Mouse (Mus musculus) lung, embryonic 16.5 days (tissue): Measurements from ENCODE around the gene Rps18. TPM values are rescaled to one million over a fixed set of nuclear protein-coding genes. Genes with fewer than 3 reads are reported as not detected.

Source experiments
- ATAC-seq: fragments of 200-750 bp; cut with Nextera tagmentation; 2 replicates; pipeline ENCODE4 v1.8.0; 2017; ENCODE audit warnings: low read depth, mild to moderate bottlenecking, moderate library complexity
- H3K27ac ChIP-seq: fragments of 300-500 bp; sonication (generic); 2 replicates; pipeline ENCODE4 v1.5.1; 2014; ENCODE audit warnings: mild to moderate bottlenecking, control low read depth, low read length
- H3K27me3 ChIP-seq: fragments of 300-500 bp; sonication (generic); 2 replicates; pipeline ENCODE4 v1.6.1; 2014; ENCODE audit warnings: low read depth, low read length, mixed read lengths; ENCODE audit not compliant: control insufficient read depth, insufficient read depth
- H3K36me3 ChIP-seq: fragments of 300-500 bp; sonication (generic); 2 replicates; pipeline ENCODE4 v1.6.1; 2014; ENCODE audit warnings: low read length; ENCODE audit not compliant: control insufficient read depth, insufficient read depth
- H3K4me1 ChIP-seq: fragments of 300-500 bp; sonication (generic); replicated peaks from 2 replicates; pipeline ENCODE4 v1.6.1; 2014; ENCODE audit warnings: low read length, mixed read lengths; ENCODE audit not compliant: control insufficient read depth, insufficient read depth
- H3K4me2 ChIP-seq: fragments of 300-500 bp; sonication (generic); 2 replicates; pipeline ENCODE4 v1.6.1; 2014; ENCODE audit warnings: low read depth, low read length, control low read depth
- H3K4me3 ChIP-seq: fragments of 300-500 bp; sonication (generic); 2 replicates; pipeline ENCODE4 v1.5.1; 2014; ENCODE audit warnings: mild to moderate bottlenecking, low read length, control low read depth
- H3K9ac ChIP-seq: fragments of 300-500 bp; sonication (generic); 2 replicates; pipeline ENCODE4 v1.6.1; 2014; ENCODE audit warnings: low read length, control low read depth
- H3K9me3 ChIP-seq: fragments of 300-500 bp; sonication (generic); 2 replicates; pipeline ENCODE4 v1.6.1; 2016; ENCODE audit warnings: low read length; ENCODE audit not compliant: control insufficient read depth
- WGBS: fragments of 180-500 bp; shearing (Covaris S2); extraction: QIAGEN DNeasy Blood & Tissue Kit; methylation state at CpG from one replicate; pipeline ENCODE4 v1.1.7; 2014; 5-methylcytosine and 5-hydroxymethylcytosine counted together
- polyA plus RNA-seq: library from polyadenylated mRNA; unstranded; fragments of >200 nt; fragmentation: Nextera tagmentation; extraction: Ambion mirVana; gene quantifications from 2 replicates; pipeline ENCODE4 v1.2.1, GENCODE M21; 2015

Rps18 gene
- polyA plus RNA-seq, 1 experiment from 2014 or later: 1,739 TPM

DNA sequence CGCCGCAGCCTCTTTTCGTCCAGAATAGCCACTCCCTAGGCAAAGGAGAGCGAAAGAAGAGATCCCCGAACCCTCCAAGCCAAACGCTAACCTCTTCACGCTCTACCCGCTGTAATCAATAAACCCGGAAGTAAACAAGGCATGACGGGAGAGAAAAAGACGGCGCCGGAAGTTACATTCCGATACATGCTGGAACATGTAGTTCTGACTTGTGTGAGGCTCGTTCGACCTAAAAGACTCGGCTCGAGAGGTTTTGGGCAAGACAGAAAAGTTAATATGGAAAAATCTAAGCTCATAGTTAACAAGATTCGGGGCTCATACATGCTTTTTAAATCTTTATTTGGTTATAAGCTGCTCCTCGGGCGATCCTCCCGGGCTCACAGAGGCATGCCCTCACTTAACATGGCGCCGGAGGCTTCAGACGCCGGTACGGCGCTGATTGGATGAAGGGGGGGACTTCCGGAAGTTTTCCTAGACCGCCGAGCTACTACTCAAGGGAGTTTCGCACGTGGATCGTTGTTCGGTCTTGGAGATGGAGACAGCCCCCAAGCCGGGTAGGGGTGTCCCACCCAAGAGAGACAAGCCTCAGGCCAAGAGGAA lies 15.5 kb downstream of the Rps18 start, which contains the start of the genes Pfdn6 and Wdr46:
TSS of gene Pfdn6 (minus strand) at position 138 of the 600 bp plus-strand sequence.
TSS of gene Wdr46 (plus strand) at position 455 of the 600 bp plus-strand sequence.
- H3K4me1 ChIP-seq: peaks cover 17% of the 10 kb centered on the region
- peak within 1 kb of the TSS; percentile 89 for H3K4me3 ChIP-seq
- peak within 1 kb of the TSS; percentile 76 for H3K4me2 ChIP-seq
- ATAC-seq: peak; percentile 91
- no peak within 1 kb of the TSS for H3K27ac ChIP-seq
- peaks cover 29% of the 10 kb centered on the region for H3K36me3 ChIP-seq
- no peaks in the 10 kb centered on the region for H3K27me3 ChIP-seq
- H3K9me3 ChIP-seq: no peaks in the 10 kb centered on the region
- peak within 1 kb of the TSS; percentile 85 for H3K9ac ChIP-seq
- under 1% methylated on average over 36 of the region's 36 CpGs for WGBS

DNA sequence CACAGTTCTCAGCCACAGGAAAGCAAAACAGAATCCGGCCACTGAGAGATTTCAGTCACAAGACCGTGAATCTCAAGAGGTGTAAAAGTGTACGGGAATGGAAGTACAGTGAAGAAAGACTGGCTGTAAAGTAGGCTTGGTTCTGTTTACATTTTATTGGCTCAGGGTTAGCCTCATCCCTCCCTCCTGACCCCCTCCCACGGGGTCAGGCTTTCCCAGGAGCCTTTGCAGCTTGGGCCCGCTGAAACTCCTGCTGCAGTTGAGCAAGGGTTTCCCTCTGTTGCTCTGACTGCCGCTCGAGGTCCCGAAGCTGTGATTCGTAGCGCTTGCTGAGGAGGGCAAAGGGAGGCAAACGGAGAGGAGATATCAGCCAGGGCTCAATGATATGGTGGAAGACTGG lies 17.0 kb downstream of the Rps18 start:
- Histone ChIP-seq H3K27me3 (no peaks in the 10 kb centered on the region), H3K4me3 (no peak overlapping the region), H3K4me2 (no peak overlapping the region), H3K27ac (no peak overlapping the region), H3K9me3 (no peaks in the 10 kb centered on the region), H3K4me1 (peaks cover 17% of the 10 kb centered on the region), H3K9ac (no peak overlapping the region), H3K36me3 (peaks cover 26% of the 10 kb centered on the region; the same call in 1 of the 2 replicates)
- 69% methylated on average over 11 of the region's 11 CpGs for WGBS
- no peak for ATAC-seq

DNA sequence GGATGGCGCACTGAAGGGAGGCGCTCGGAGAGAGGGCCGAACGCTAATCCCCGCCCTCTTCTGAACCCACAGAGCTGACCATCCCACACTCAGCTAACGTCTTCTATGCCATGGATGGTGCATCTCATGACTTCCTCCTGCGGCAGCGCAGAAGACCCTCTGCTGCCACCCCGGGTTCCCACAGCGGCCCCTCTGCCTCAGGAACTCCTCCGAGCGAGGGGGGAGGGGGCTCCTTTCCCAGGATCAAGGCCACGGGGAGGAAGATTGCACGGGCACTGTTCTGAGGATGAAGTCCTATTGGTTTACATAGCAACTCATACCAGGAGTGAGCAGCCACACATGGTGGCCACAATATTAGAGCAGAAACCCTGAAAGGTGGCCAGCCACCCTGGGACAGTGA lies 18.8 kb downstream of the Rps18 start:
- no peaks in the 10 kb centered on the region for H3K27me3 ChIP-seq
- H3K36me3 ChIP-seq: peaks cover 21% of the 10 kb centered on the region; the same call in 1 of the 2 replicates
- no peak for ATAC-seq
- peaks cover 17% of the 10 kb centered on the region for H3K4me1 ChIP-seq
- H3K9me3 ChIP-seq: no peaks in the 10 kb centered on the region
- no peak overlapping the region for H3K4me3 ChIP-seq
- 75% methylated on average over 15 of the region's 15 CpGs for WGBS
- no peak overlapping the region for H3K9ac ChIP-seq
- no peak overlapping the region for H3K27ac ChIP-seq
- H3K4me2 ChIP-seq: no peak overlapping the region

DNA sequence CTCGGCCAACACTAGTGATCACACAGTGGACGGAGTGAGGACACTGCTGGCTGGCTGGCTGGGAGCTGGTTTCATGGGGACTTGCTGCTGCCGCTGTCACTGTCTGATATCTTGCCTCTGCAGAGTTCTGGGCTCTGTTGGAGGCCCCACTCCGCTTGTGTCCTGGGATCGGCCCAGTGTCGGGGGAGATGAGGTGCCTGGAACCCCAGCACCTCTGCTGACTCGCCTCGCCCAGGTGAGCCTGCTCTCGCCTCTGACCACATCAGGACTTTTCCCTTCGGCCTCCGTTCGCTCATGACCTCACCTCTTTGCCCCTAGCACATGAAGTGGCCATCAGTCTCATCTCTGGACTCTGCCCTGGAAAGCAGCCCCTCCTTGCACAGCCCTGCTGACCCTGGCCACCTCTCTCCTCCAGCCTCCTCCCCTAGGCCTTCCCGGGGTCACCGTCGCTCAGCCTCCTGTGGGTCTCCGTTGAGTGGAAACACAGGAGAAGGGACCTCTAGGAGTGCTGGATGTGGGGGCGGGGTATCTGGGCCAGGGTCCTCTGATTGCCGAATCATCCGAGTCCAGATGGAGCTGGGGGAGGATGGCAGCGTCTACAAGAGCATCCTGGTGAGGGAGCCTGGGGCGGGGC lies 20.3 kb downstream of the Rps18 start:
- Histone ChIP-seq H3K4me1 (peaks cover 20% of the 10 kb centered on the region), H3K27me3 (no peaks in the 10 kb centered on the region), H3K27ac (no peak overlapping the region), H3K4me3 (no peak overlapping the region), H3K4me2 (no peak overlapping the region), H3K9ac (no peak overlapping the region), H3K36me3 (peaks cover 21% of the 10 kb centered on the region; the same call in 1 of the 2 replicates), H3K9me3 (no peaks in the 10 kb centered on the region)
- ATAC-seq: no peak
- 84% methylated on average over 21 of the region's 21 CpGs for WGBS

DNA sequence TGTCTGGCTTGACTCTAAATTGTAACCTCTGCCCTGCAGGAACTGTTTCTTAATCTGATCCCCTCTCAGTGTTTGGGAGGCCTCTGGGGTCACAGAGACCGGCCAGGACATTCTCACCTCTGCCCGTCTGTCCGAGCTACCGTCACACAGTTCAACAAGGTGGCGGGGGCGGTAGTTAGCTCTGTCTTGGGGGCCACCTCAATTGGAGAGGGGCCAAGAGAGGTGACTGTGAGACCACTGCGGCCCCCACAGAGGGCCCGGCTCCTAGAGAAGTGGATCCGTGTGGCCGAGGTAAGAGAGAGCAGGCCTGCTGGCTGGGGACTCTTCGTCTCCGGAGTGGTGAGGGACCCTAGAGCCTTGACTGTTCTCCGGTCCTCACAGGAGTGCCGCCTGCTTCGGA lies 22.8 kb downstream of the Rps18 start:
- Histone ChIP-seq H3K9ac (no peak overlapping the region), H3K27me3 (no peaks in the 10 kb centered on the region), H3K36me3 (peaks cover 18% of the 10 kb centered on the region; the same call in 1 of the 2 replicates), H3K4me2 (no peak overlapping the region), H3K9me3 (no peaks in the 10 kb centered on the region), H3K4me3 (no peak overlapping the region), H3K27ac (no peak overlapping the region), H3K4me1 (peaks cover 20% of the 10 kb centered on the region)
- 90% methylated on average over 15 of the region's 15 CpGs for WGBS
- ATAC-seq: no peak

DNA sequence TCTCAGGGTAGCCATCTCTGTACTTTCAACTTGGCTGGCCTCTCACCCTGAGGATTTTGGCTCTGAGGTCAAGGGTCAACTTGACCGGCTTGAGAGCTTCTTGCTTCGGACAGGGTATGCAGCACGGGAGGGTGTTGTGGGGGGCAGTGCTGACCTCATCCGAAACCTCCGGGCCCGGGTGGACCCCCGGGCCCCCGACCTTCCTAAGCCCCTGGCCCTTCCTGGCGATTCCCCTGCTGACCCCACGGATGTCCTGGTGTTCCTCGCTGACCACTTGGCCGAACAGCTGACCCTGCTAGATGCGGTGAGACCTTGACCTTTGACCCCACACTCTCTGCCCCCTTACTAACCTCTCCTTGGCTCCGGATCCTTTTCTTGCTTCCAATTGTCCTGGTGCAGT lies 23.4 kb downstream of the Rps18 start:
- H3K4me2 ChIP-seq: no peak overlapping the region
- no peak overlapping the region for H3K4me3 ChIP-seq
- peaks cover 22% of the 10 kb centered on the region for H3K4me1 ChIP-seq
- ATAC-seq: no peak
- no peaks in the 10 kb centered on the region for H3K27me3 ChIP-seq
- H3K27ac ChIP-seq: no peak overlapping the region
- WGBS: 81% methylated on average over 14 of the region's 14 CpGs
- no peaks in the 10 kb centered on the region for H3K9me3 ChIP-seq
- H3K36me3 ChIP-seq: peaks cover 16% of the 10 kb centered on the region
- H3K9ac ChIP-seq: no peak overlapping the region

DNA sequence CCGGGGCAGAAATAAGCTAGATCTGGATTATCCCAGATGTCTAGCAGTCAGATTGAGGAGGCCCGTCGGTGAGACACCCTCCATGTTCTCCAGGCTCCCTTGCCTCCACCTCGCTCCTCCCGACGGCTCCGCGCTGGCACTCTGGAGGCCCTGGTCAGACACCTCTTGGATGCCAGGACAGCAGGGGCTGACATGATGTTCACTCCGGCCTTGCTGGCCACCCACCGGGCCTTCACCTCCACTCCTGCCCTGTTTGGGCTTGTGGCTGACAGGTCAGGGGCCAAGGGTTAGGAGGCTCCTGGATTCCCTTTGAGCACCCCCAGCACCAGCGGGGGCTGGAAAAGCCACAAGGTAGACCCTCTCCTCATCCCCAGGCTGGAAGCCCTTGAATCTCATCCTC lies 23.9 kb downstream of the Rps18 start:
- no peak for ATAC-seq
- H3K4me3 ChIP-seq: no peak overlapping the region
- H3K9me3 ChIP-seq: no peaks in the 10 kb centered on the region
- peaks cover 22% of the 10 kb centered on the region for H3K4me1 ChIP-seq
- no peak overlapping the region for H3K27ac ChIP-seq
- WGBS: 90% methylated on average over 11 of the region's 11 CpGs
- no peaks in the 10 kb centered on the region for H3K27me3 ChIP-seq
- no peak overlapping the region for H3K9ac ChIP-seq
- H3K36me3 ChIP-seq: peaks cover 12% of the 10 kb centered on the region
- no peak overlapping the region for H3K4me2 ChIP-seq

DNA sequence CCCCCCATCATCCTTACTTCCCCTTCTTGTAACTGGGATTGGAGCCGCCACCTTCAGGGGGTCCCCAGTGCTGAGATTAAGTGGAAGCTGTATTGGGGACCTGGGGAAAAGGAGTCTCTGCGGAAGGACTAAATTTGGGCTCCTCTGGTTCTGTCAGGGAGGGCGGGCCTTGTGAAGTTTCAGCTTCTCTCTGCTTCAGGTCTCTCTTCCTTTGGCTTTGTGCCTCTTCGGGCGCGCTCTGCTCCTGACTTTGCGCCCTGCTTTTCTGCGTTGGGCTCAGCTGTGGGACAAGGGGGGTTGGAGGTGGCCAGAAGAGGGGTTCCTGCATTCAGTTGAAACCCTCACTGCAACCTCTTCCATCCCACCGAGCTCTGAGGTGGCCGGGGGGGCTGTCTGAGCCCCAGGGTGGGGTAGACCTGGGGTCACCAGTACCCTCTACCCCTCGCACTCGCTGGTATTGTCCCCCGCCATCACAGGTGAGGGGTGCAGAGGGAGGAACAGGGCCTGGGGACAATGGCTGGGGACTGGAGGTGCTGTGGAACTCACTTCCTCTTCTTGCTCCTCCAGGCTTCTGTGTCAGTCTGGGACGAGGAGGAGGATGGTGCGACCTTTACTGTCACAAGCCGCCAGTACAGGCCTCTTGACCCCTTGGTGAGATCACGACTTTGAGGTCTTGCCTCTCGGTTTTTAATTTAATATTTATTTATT lies 24.5 kb downstream of the Rps18 start:
- Histone ChIP-seq H3K9ac (peak overlapping the region; percentile 91), H3K9me3 (no peaks in the 10 kb centered on the region), H3K27ac (peak overlapping the region; percentile 22; the same call in 1 of the 2 replicates), H3K27me3 (no peaks in the 10 kb centered on the region), H3K4me3 (peak overlapping the region; percentile 82), H3K4me2 (peak overlapping the region; percentile 94), H3K4me1 (peaks cover 22% of the 10 kb centered on the region), H3K36me3 (peaks cover 12% of the 10 kb centered on the region)
- 35% methylated on average over 18 of the region's 18 CpGs for WGBS
- ATAC-seq: no peak
